Mouse (Mus musculus) cerebellum, adult 9-10 months (tissue): ENCODE measurements around the gene Bex4.
A peak's percentile ranks its signal among the peaks of the same experiment; 100 is the strongest.
"Not testable (repeated sequence)": the region's sequence is repeated elsewhere in the genome, so short reads cannot be mapped to it uniquely, and the experiment has no call there.

Source experiments
- DNase-seq: peaks from one replicate; pipeline ENCODE4 v3.0.0; 2022

Gene Bex4

GRCm38 (mm10) chrX:136138827-136139639, at the start of gene Bex4:
Gene Bex4 (plus strand): TSS chrX:136138996.
- not testable (repeated sequence) for DNase-seq

- no peak for DNase-seq
These were observed 46.1 kb upstream of the Bex4 start for GRCm38 (mm10) chrX:136092497-136093279.

- no peak for DNase-seq
These were observed 44.4 kb upstream of the Bex4 start for GRCm38 (mm10) chrX:136094421-136094820.

- no peak for DNase-seq
These were observed 34.6 kb upstream of the Bex4 start for GRCm38 (mm10) chrX:136104046-136104723.

- no peak for DNase-seq
These were observed 34.1 kb upstream of the Bex4 start for GRCm38 (mm10) chrX:136104724-136105088.

- DNase-seq = peak; percentile 70
These were observed 30.9 kb upstream of the Bex4 start for GRCm38 (mm10) chrX:136107942-136108341.

GRCm38 (mm10) chrX:136115015-136115414, 23.8 kb upstream of the Bex4 start:
- DNase-seq = no peak

GRCm38 (mm10) chrX:136115419-136115961, 23.3 kb upstream of the Bex4 start:
- DNase-seq = peak; percentile 55

- DNase-seq = no peak
These were observed 11.6 kb upstream of the Bex4 start for GRCm38 (mm10) chrX:136127038-136127743.

- DNase-seq = peak; percentile 58
These were observed 11.1 kb upstream of the Bex4 start for GRCm38 (mm10) chrX:136127744-136128064.

- DNase-seq = no peak
These were observed 3.2 kb upstream of the Bex4 start for GRCm38 (mm10) chrX:136135559-136135958.

- not testable (repeated sequence) for DNase-seq
These were observed 826 bp downstream of the Bex4 start for GRCm38 (mm10) chrX:136139640-136140004.

- DNase-seq = no peak
These were observed 2.6 kb downstream of the Bex4 start for GRCm38 (mm10) chrX:136141385-136141784.

- DNase-seq = no peak
These were observed 4.9 kb downstream of the Bex4 start for GRCm38 (mm10) chrX:136143711-136144110.

- no peak for DNase-seq
These were observed 5.4 kb downstream of the Bex4 start for GRCm38 (mm10) chrX:136144195-136144594.

GRCm38 (mm10) chrX:136170625-136171024, 31.8 kb downstream of the Bex4 start:
- DNase-seq = no peak

GRCm38 (mm10) chrX:136171189-136172117, 32.7 kb downstream of the Bex4 start:
- peak; percentile 48 for DNase-seq

GRCm38 (mm10) chrX:136172118-136172551, 33.3 kb downstream of the Bex4 start, which contains the start of gene Tceal8:
Gene Tceal8 (minus strand): TSS chrX:136172342.
- peak; percentile 86 for DNase-seq

GRCm38 (mm10) chrX:136172786-136173185, 34.0 kb downstream of the Bex4 start:
- DNase-seq = no peak

- no peak for DNase-seq
These were observed 42.2 kb downstream of the Bex4 start for GRCm38 (mm10) chrX:136180897-136181553.

- DNase-seq = no peak
These were observed 44.3 kb downstream of the Bex4 start for GRCm38 (mm10) chrX:136183107-136183506.
